Mouse (Mus musculus) forebrain, embryonic 10.5 days (tissue): ENCODE data around the gene Spint1. TPM values are rescaled to one million over a fixed set of nuclear protein-coding genes. Genes with fewer than 3 reads are reported as not detected.

Experiments
- DNase-seq: peaks from one replicate; pipeline ENCODE4 v3.0.0-alpha.2; 2017; ENCODE audit warnings: low spot score; ENCODE audit errors: extremely low spot score
- H3K27ac ChIP-seq: fragments of 300-500 bp; sonication (generic); 2 replicates; pipeline ENCODE4 v1.5.1; 2016; ENCODE audit warnings: mild to moderate bottlenecking
- H3K27me3 ChIP-seq: fragments of 300-500 bp; sonication (generic); 2 replicates; pipeline ENCODE4 v1.6.1; 2016; ENCODE audit warnings: mild to moderate bottlenecking; ENCODE audit not compliant: poor library complexity, severe bottlenecking
- H3K36me3 ChIP-seq: fragments of 300-500 bp; sonication (generic); replicated peaks from 2 replicates; pipeline ENCODE4 v1.6.1; 2016; ENCODE audit warnings: mild to moderate bottlenecking, moderate library complexity
- H3K4me1 ChIP-seq: fragments of 300-500 bp; sonication (generic); 2 replicates; pipeline ENCODE4 v1.6.1; 2016
- H3K4me3 ChIP-seq: fragments of 300-500 bp; sonication (generic); 2 replicates; pipeline ENCODE4 v1.5.1; 2016; ENCODE audit warnings: mild to moderate bottlenecking, moderate library complexity
- H3K9me3 ChIP-seq: fragments of 300-500 bp; sonication (generic); 2 replicates; pipeline ENCODE4 v1.6.1; 2016; ENCODE audit warnings: mild to moderate bottlenecking, moderate library complexity
- WGBS: fragments of 180-500 bp; shearing (Covaris S2); methylation state at CpG from one replicate; pipeline ENCODE4 v1.1.7; 2016; 5-methylcytosine and 5-hydroxymethylcytosine counted together
- polyA plus RNA-seq: library from polyadenylated mRNA; unstranded; fragments of >200 nt; fragmentation: Nextera tagmentation; extraction: Ambion mirVana; gene quantifications from 2 replicates; pipeline ENCODE4 v1.2.1, GENCODE M21; 2016

Spint1 gene
- polyA plus RNA-seq = 3.5 and 4.4 TPM in 2 replicates

GRCm38 (mm10) chr2:119237210-119237870 lies at the start of gene Spint1:
Spint1 (plus strand) TSS chr2:119237362.
- WGBS = under 1% methylated on average over 73 of the region's 73 CpGs
- peak; percentile 22 for DNase-seq
- Histone ChIP-seq H3K36me3 (no peaks in the 10 kb centered on the region), H3K27ac (peak within 1 kb of the TSS; percentile 36; the same call in 1 of the 2 replicates), H3K4me3 (peak within 1 kb of the TSS; percentile 58), H3K9me3 (no peaks in the 10 kb centered on the region), H3K27me3 (peaks cover 71% of the 10 kb centered on the region), H3K4me1 (peaks cover 15% of the 10 kb centered on the region)

- no peaks in the 10 kb centered on the region for H3K27me3 ChIP-seq
- H3K9me3 ChIP-seq = no peaks in the 10 kb centered on the region
- H3K27ac ChIP-seq = no peak overlapping the region
- 5% methylated on average over 15 of the region's 15 CpGs for WGBS
- H3K4me1 ChIP-seq = peaks cover 7% of the 10 kb centered on the region
- peak overlapping the region; percentile 39 for H3K4me3 ChIP-seq
- peaks cover 15% of the 10 kb centered on the region for H3K36me3 ChIP-seq
- DNase-seq = peak; percentile 86
Observed at GRCm38 (mm10) chr2:119189029-119189710, 48.0 kb upstream of the Spint1 start.

GRCm38 (mm10) chr2:119190969-119191368 lies 46.2 kb upstream of the Spint1 start:
- no peaks in the 10 kb centered on the region for H3K27me3 ChIP-seq
- H3K36me3 ChIP-seq = no peaks in the 10 kb centered on the region
- H3K9me3 ChIP-seq = no peaks in the 10 kb centered on the region
- H3K4me3 ChIP-seq = no peak overlapping the region
- peaks cover 9% of the 10 kb centered on the region for H3K4me1 ChIP-seq
- DNase-seq = no peak
- H3K27ac ChIP-seq = no peak overlapping the region
- 88% methylated on average over 5 of the region's 5 CpGs for WGBS

- Histone ChIP-seq H3K9me3 (no peaks in the 10 kb centered on the region), H3K4me1 (peaks cover 25% of the 10 kb centered on the region), H3K36me3 (no peaks in the 10 kb centered on the region), H3K27ac (no peak overlapping the region), H3K4me3 (no peak overlapping the region), H3K27me3 (no peaks in the 10 kb centered on the region)
- DNase-seq = no peak
- WGBS = 89% methylated on average over 5 of the region's 5 CpGs
Observed at GRCm38 (mm10) chr2:119194140-119194539, 43.0 kb upstream of the Spint1 start.

GRCm38 (mm10) chr2:119196316-119197108 lies 40.6 kb upstream of the Spint1 start:
- Histone ChIP-seq H3K4me1 (peaks cover 22% of the 10 kb centered on the region), H3K9me3 (no peaks in the 10 kb centered on the region)
- WGBS = 21% methylated on average over 4 of the region's 4 CpGs

GRCm38 (mm10) chr2:119197493-119197892 lies 39.7 kb upstream of the Spint1 start:
- Histone ChIP-seq H3K27ac (no peak overlapping the region), H3K36me3 (no peaks in the 10 kb centered on the region), H3K4me3 (no peak overlapping the region), H3K9me3 (no peaks in the 10 kb centered on the region), H3K4me1 (peaks cover 22% of the 10 kb centered on the region), H3K27me3 (no peaks in the 10 kb centered on the region)
- no peak for DNase-seq
- 83% methylated on average over 1 of the region's 1 CpGs for WGBS

More at GRCm38 (mm10) chr2:119196316-119197108, 40.6 kb upstream of the Spint1 start:
- H3K36me3 ChIP-seq = no peaks in the 10 kb centered on the region
- no peak overlapping the region for H3K27ac ChIP-seq
- H3K4me3 ChIP-seq = no peak overlapping the region
- no peaks in the 10 kb centered on the region for H3K27me3 ChIP-seq
- no peak for DNase-seq

GRCm38 (mm10) chr2:119198049-119198448 lies 39.1 kb upstream of the Spint1 start:
- H3K4me1 ChIP-seq = peaks cover 26% of the 10 kb centered on the region
- H3K27ac ChIP-seq = no peak overlapping the region
- H3K9me3 ChIP-seq = no peaks in the 10 kb centered on the region
- no peak for DNase-seq
- no peak overlapping the region for H3K4me3 ChIP-seq
- no peaks in the 10 kb centered on the region for H3K27me3 ChIP-seq
- WGBS = 3% methylated on average over 1 of the region's 1 CpGs
- H3K36me3 ChIP-seq = no peaks in the 10 kb centered on the region

GRCm38 (mm10) chr2:119198934-119199333 lies 38.2 kb upstream of the Spint1 start:
- Histone ChIP-seq H3K9me3 (no peaks in the 10 kb centered on the region), H3K27ac (no peak overlapping the region), H3K27me3 (no peaks in the 10 kb centered on the region), H3K36me3 (no peaks in the 10 kb centered on the region), H3K4me3 (no peak overlapping the region), H3K4me1 (peaks cover 33% of the 10 kb centered on the region)
- WGBS = 59% methylated on average over 3 of the region's 3 CpGs
- no peak for DNase-seq

- Histone ChIP-seq H3K27ac (no peak overlapping the region), H3K4me3 (no peak overlapping the region), H3K4me1 (peaks cover 34% of the 10 kb centered on the region), H3K36me3 (no peaks in the 10 kb centered on the region), H3K9me3 (no peaks in the 10 kb centered on the region), H3K27me3 (no peaks in the 10 kb centered on the region)
- WGBS = 90% methylated on average over 5 of the region's 5 CpGs
- no peak for DNase-seq
Observed at GRCm38 (mm10) chr2:119202914-119203453, 34.2 kb upstream of the Spint1 start.

- Histone ChIP-seq H3K36me3 (no peaks in the 10 kb centered on the region), H3K27ac (no peak overlapping the region), H3K4me3 (no peak overlapping the region), H3K27me3 (no peaks in the 10 kb centered on the region), H3K4me1 (peaks cover 30% of the 10 kb centered on the region), H3K9me3 (no peaks in the 10 kb centered on the region)
- no peak for DNase-seq
- 84% methylated on average over 4 of the region's 4 CpGs for WGBS
Observed at GRCm38 (mm10) chr2:119203871-119204460, 33.2 kb upstream of the Spint1 start.

GRCm38 (mm10) chr2:119207961-119208343 lies 29.2 kb upstream of the Spint1 start:
- no peak for DNase-seq
- WGBS = 20% methylated on average over 6 of the region's 6 CpGs
- no peaks in the 10 kb centered on the region for H3K9me3 ChIP-seq
- H3K27me3 ChIP-seq = no peaks in the 10 kb centered on the region
- peaks cover 41% of the 10 kb centered on the region for H3K4me1 ChIP-seq
- H3K4me3 ChIP-seq = peak overlapping the region; percentile 79
- peak overlapping the region; percentile 93 for H3K27ac ChIP-seq
- peaks cover 27% of the 10 kb centered on the region for H3K36me3 ChIP-seq
